Mouse (Mus musculus): ENCODE measurements around the gene Hist1h1b. TPM values are rescaled to one million over a fixed set of nuclear protein-coding genes. Genes with fewer than 3 reads are reported as not detected.

Hist1h1b gene
- polyA plus RNA-seq, 1 experiment from 2014 or later: 1.6 TPM

GRCm38 (mm10) chr13:21734010-21734905 lies 46.2 kb downstream of the Hist1h1b start:
- H3K4me3 ChIP-seq (replicated peaks; ENCODE audit: low read length): peak overlapping the region; percentile 43
- no peaks in the 10 kb centered on the region for H3K27me3 ChIP-seq (ENCODE audit: control insufficient read depth, insufficient read depth, low read length)
- H3K36me3 ChIP-seq (replicated peaks; ENCODE audit: control insufficient read depth, insufficient read depth): no peaks in the 10 kb centered on the region
- peak overlapping the region; percentile 76 for H3K9ac ChIP-seq
- WGBS: under 1% methylated on average over 21 of the region's 21 CpGs
- peaks cover 22% of the 10 kb centered on the region for H3K4me1 ChIP-seq (replicated peaks; ENCODE audit: control insufficient read depth, insufficient read depth, low read length)
- H3K9me3 ChIP-seq (ENCODE audit: control insufficient read depth, low read length): no peaks in the 10 kb centered on the region
- peak; percentile 93 for DNase-seq (ENCODE audit: low spot score)
- peak overlapping the region; percentile 88 for H3K4me2 ChIP-seq (replicated peaks)
- peak; percentile 86 for ATAC-seq (ENCODE audit: low FRiP score)
- peak overlapping the region; percentile 99 for H3K27ac ChIP-seq

DNA sequence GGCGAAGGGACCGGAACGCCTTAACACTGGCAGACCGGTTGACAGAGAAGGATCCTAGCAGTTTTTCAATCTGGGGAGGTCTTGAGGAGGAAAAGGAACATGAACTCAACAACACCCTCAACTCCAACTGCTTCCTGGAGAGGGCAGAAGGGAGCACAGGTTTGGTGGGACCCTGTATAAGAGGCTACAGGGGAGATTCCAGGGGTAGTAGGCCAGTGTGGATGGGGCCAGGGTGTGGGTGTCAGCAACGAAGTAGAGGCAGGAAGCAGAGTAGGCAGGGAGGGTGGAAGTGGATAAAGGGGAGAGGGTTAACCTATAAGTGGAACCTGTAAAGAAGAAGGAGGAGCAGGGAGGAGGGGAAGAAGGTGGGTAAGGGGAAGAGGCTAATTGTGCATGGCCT lies 47.0 kb downstream of the Hist1h1b start:
- DNase-seq (ENCODE audit: low spot score) (no peak), ATAC-seq (ENCODE audit: low FRiP score) (peak; percentile 16; the same call in 1 of the 2 replicates)
- Histone ChIP-seq H3K27me3 (ENCODE audit: control insufficient read depth, insufficient read depth, low read length) (no peaks in the 10 kb centered on the region), H3K36me3 (replicated peaks; ENCODE audit: control insufficient read depth, insufficient read depth) (no peaks in the 10 kb centered on the region), H3K27ac (peak overlapping the region; percentile 99), H3K4me1 (replicated peaks; ENCODE audit: control insufficient read depth, insufficient read depth, low read length) (peaks cover 22% of the 10 kb centered on the region), H3K9ac (no peak overlapping the region), H3K4me2 (replicated peaks) (no peak overlapping the region), H3K4me3 (replicated peaks; ENCODE audit: low read length) (no peak overlapping the region), H3K9me3 (ENCODE audit: control insufficient read depth, low read length) (no peaks in the 10 kb centered on the region)
- 59% methylated on average over 5 of the region's 5 CpGs for WGBS

Small RNA genes lying within 50 kb of the gene (microRNA-seq; reads per million reads assigned to microRNA genes)
- gene Gm19658: not detected
- not detected for gene Gm44346
- not detected for gene Gm44454

Other genes starting within 250 kb of the Hist1h1b start
- gene Zkscan8, start 249.5 kb downstream of the Hist1h1b start, polyA plus RNA-seq (2014; fragmentation: Nextera tagmentation; extraction: Ambion mirVana): 7.4 and 8.0 TPM in 2 replicates
- 0.08 and 0.21 TPM in 2 replicates for gene Olfr1366, start 237.8 kb downstream of the Hist1h1b start, polyA plus RNA-seq (2014; fragmentation: Nextera tagmentation; extraction: Ambion mirVana)
- gene Olfr1535, start 220.7 kb downstream of the Hist1h1b start, polyA plus RNA-seq (2014; fragmentation: Nextera tagmentation; extraction: Ambion mirVana): 0.04 TPM in 1 of 2 replicates, not detected in the other
- not detected in 2 replicates for gene Olfr1364, start 198.9 kb downstream of the Hist1h1b start, polyA plus RNA-seq (2014; fragmentation: Nextera tagmentation; extraction: Ambion mirVana)
- gene Olfr1362, start 166.6 kb downstream of the Hist1h1b start, polyA plus RNA-seq (2014; fragmentation: Nextera tagmentation; extraction: Ambion mirVana): not detected in 2 replicates
- gene Olfr11, start 138.1 kb downstream of the Hist1h1b start, polyA plus RNA-seq (2014; fragmentation: Nextera tagmentation; extraction: Ambion mirVana): not detected in 2 replicates
- not detected in 2 replicates for gene Olfr1361, start 117.2 kb downstream of the Hist1h1b start, polyA plus RNA-seq (2014; fragmentation: Nextera tagmentation; extraction: Ambion mirVana)
- gene Olfr1360, start 103.2 kb downstream of the Hist1h1b start, polyA plus RNA-seq (2014; fragmentation: Nextera tagmentation; extraction: Ambion mirVana): not detected in 2 replicates
- not detected in 2 replicates for gene Olfr1359, start 82.5 kb downstream of the Hist1h1b start, polyA plus RNA-seq (2014; fragmentation: Nextera tagmentation; extraction: Ambion mirVana)
- gene Hist1h2bl, start 64.5 kb downstream of the Hist1h1b start, polyA plus RNA-seq (2014; fragmentation: Nextera tagmentation; extraction: Ambion mirVana): not detected in 2 replicates
- 5.4 and 7.5 TPM in 2 replicates for gene Hist1h2ai, start 64.2 kb downstream of the Hist1h1b start, polyA plus RNA-seq (2014; fragmentation: Nextera tagmentation; extraction: Ambion mirVana)
- gene Hist1h3h, start 63.0 kb downstream of the Hist1h1b start, polyA plus RNA-seq (2014; fragmentation: Nextera tagmentation; extraction: Ambion mirVana): 2.4 and 3.2 TPM in 2 replicates
- gene Hist1h2bm, start 58.6 kb downstream of the Hist1h1b start, polyA plus RNA-seq (2014; fragmentation: Nextera tagmentation; extraction: Ambion mirVana): 1.4 TPM in 2 replicates
- 0.33 and 0.64 TPM in 2 replicates for gene Hist1h4j, start 45.6 kb downstream of the Hist1h1b start, polyA plus RNA-seq (2014; fragmentation: Nextera tagmentation; extraction: Ambion mirVana)
- gene Hist1h4k, start 30.1 kb downstream of the Hist1h1b start, polyA plus RNA-seq (2014; fragmentation: Nextera tagmentation; extraction: Ambion mirVana): 2.0 and 2.7 TPM in 2 replicates
- gene Hist1h2ak, start 26.8 kb downstream of the Hist1h1b start, polyA plus RNA-seq (2014; fragmentation: Nextera tagmentation; extraction: Ambion mirVana): 2.4 and 3.4 TPM in 2 replicates
- not detected in 2 replicates for gene Hist1h2bn, start 26.5 kb downstream of the Hist1h1b start, polyA plus RNA-seq (2014; fragmentation: Nextera tagmentation; extraction: Ambion mirVana)
- gene Hist1h3i, start 2.7 kb upstream of the Hist1h1b start, polyA plus RNA-seq (2014; fragmentation: Nextera tagmentation; extraction: Ambion mirVana): 37.4 and 39.0 TPM in 2 replicates
- 1.3 TPM in 1 of 2 replicates, not detected in the other for gene Hist1h2an, start 6.6 kb upstream of the Hist1h1b start, polyA plus RNA-seq (2014; fragmentation: Nextera tagmentation; extraction: Ambion mirVana)
- 0.82 and 1.1 TPM in 2 replicates for gene Hist1h2bp, start 6.8 kb upstream of the Hist1h1b start, polyA plus RNA-seq (2014; fragmentation: Nextera tagmentation; extraction: Ambion mirVana)
- 3.5 and 3.6 TPM in 2 replicates for gene Hist1h2bq, start 29.6 kb upstream of the Hist1h1b start, polyA plus RNA-seq (2014; fragmentation: Nextera tagmentation; extraction: Ambion mirVana)
- gene Hist1h2ao, start 29.8 kb upstream of the Hist1h1b start, polyA plus RNA-seq (2014; fragmentation: Nextera tagmentation; extraction: Ambion mirVana): not detected in 2 replicates
- not detected in 2 replicates for gene Hist1h4m, start 31.1 kb upstream of the Hist1h1b start, polyA plus RNA-seq (2014; fragmentation: Nextera tagmentation; extraction: Ambion mirVana)
- 5.5 and 8.9 TPM in 2 replicates for gene Hist1h4n, start 51.6 kb upstream of the Hist1h1b start, polyA plus RNA-seq (2014; fragmentation: Nextera tagmentation; extraction: Ambion mirVana)
- 574 and 576 TPM in 2 replicates for gene Hist1h2ap, start 52.9 kb upstream of the Hist1h1b start, polyA plus RNA-seq (2014; fragmentation: Nextera tagmentation; extraction: Ambion mirVana)
- 3.8 TPM in 2 replicates for gene Hist1h2br, start 53.1 kb upstream of the Hist1h1b start, polyA plus RNA-seq (2014; fragmentation: Nextera tagmentation; extraction: Ambion mirVana)
- 14.9 and 18.2 TPM in 2 replicates for gene Zfp184, start 164.5 kb upstream of the Hist1h1b start, polyA plus RNA-seq (2014; fragmentation: Nextera tagmentation; extraction: Ambion mirVana)
- not detected in 2 replicates for gene Pom121l2, start 200.6 kb upstream of the Hist1h1b start, polyA plus RNA-seq (2014; fragmentation: Nextera tagmentation; extraction: Ambion mirVana)
- not detected in 2 replicates for gene Prss16, start 229.1 kb upstream of the Hist1h1b start, polyA plus RNA-seq (2014; fragmentation: Nextera tagmentation; extraction: Ambion mirVana)